Mouse (Mus musculus): ENCODE measurements around the gene A730009L09Rik. TPM values are rescaled to one million over a fixed set of nuclear protein-coding genes. Genes with fewer than 3 reads are reported as not detected.
A peak's percentile ranks its signal among the peaks of the same experiment; 100 is the strongest.

Gene A730009L09Rik
- 0.09 and 0.30 TPM in 2 replicates for polyA plus RNA-seq (2015; fragmentation: Nextera tagmentation; extraction: Ambion mirVana)

DNA sequence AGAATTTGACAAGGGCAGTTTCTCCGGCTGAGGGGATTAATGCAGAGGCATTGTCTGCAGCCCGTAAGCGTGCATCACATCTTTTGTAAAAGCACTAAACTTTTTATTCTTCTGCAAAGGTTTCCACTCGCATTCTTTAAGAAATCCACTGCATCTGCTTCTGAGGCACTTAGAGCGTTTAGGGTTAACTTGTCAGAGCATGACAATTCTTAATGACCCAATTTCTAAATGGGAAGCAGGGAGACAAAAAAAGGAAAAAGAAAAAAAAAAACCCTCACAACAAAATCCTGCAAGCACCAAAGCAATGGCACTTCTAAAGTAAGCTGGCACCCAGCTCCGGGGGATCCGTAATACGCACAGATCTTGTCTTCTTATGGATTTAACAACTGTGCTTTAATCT lies at the start of gene A730009L09Rik:
A730009L09Rik (plus strand) TSS at position 301 of the 400 bp plus-strand sequence.
- Histone ChIP-seq H3K4me3 (no peak within 1 kb of the TSS), H3K36me3 (no peaks in the 10 kb centered on the region), H3K27ac (replicated peaks) (no peak within 1 kb of the TSS), H3K4me1 (replicated peaks) (no peaks in the 10 kb centered on the region), H3K9ac (no peak within 1 kb of the TSS), H3K9me3 (no peaks in the 10 kb centered on the region), H3K4me2 (no peak within 1 kb of the TSS), H3K27me3 (no peaks in the 10 kb centered on the region)
- 42% methylated on average over 8 of the region's 8 CpGs for WGBS
- ATAC-seq (ENCODE audit: low FRiP score, low read depth) = no peak

DNA sequence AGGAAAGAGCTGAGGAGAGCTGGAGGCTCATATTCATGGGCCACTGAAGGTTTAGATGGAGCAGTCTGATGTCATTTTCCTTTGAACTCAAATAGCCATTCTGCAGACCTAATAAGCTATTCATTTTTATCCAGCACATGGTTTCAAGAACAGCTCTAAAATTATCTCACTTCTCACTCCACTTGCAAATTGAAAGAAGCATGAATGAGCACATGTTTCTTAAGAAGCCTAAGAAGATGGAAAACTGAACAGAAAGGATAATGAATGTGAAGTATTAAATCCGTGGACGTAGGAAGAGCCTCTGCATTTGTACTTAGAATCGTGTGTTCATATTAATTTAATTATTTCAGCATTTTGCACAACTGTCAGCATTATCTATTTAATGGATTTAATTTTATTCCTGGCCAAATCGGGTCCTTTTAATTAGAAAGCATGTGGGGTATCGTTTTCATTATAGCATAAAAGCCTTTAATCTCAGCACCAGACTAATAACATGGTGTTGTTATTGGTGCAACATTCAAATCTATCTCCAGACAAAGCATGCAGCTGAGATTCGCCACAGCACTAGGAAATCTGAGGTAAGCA lies 49.2 kb upstream of the A730009L09Rik start:
- no peak overlapping the region for H3K4me3 ChIP-seq
- no peaks in the 10 kb centered on the region for H3K9me3 ChIP-seq
- H3K27ac ChIP-seq (replicated peaks) = no peak overlapping the region
- H3K36me3 ChIP-seq = no peaks in the 10 kb centered on the region
- H3K4me2 ChIP-seq = no peak overlapping the region
- 64% methylated on average over 6 of the region's 6 CpGs for WGBS
- H3K4me1 ChIP-seq (replicated peaks) = no peaks in the 10 kb centered on the region
- ATAC-seq (ENCODE audit: low FRiP score, low read depth) = no peak
- no peaks in the 10 kb centered on the region for H3K27me3 ChIP-seq
- H3K9ac ChIP-seq = no peak overlapping the region

DNA sequence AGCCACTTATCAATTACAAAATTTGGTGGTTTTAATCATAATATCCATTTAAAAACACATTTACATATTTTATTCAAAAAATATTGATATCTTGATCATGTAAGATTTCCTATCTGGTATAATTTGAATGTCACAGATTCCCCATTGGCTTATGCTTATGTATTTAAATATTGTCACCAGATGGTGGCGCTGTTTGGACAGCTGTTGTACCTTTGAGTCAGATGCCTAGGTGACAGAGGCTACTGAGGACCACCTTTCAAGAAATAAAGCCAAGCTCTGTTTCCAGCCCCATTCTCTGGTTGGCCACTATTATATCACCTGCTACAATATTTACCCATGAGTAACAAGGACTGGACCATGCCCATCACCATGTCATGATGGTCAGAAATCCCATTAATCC lies 46.0 kb upstream of the A730009L09Rik start:
- ATAC-seq (ENCODE audit: low FRiP score, low read depth) = no peak

DNA sequence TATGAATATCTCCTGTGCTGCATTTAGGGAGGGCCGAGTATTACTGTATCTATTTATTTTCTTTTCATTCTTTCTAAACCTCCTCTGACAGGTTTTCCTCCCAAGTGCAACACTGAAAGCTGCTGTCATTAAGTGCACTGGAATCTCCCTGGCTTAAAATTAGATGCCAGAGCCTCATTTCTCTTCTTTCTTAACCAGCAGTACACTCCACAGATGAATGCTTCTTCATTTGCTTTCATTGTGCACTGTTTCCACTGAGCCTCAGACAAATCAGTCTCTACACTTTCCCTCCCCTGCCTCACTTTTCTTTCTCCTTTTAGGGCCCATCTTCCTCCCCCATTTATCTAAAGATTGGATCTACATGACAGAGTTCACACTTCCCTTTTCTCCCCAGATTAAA lies 44.9 kb upstream of the A730009L09Rik start:
- Histone ChIP-seq H3K4me1 (replicated peaks) (no peaks in the 10 kb centered on the region), H3K27ac (replicated peaks) (no peak overlapping the region), H3K36me3 (no peaks in the 10 kb centered on the region), H3K27me3 (no peaks in the 10 kb centered on the region), H3K4me3 (no peak overlapping the region), H3K4me2 (no peak overlapping the region), H3K9me3 (no peaks in the 10 kb centered on the region), H3K9ac (no peak overlapping the region)
- no peak for ATAC-seq (ENCODE audit: low FRiP score, low read depth)
- WGBS = 60% methylated on average over 1 of the region's 1 CpGs

More for the DNA sequence above, 46.0 kb upstream of the A730009L09Rik start:
- Histone ChIP-seq H3K9me3 (no peaks in the 10 kb centered on the region), H3K4me1 (replicated peaks) (no peaks in the 10 kb centered on the region), H3K4me3 (no peak overlapping the region), H3K36me3 (no peaks in the 10 kb centered on the region), H3K4me2 (no peak overlapping the region), H3K27me3 (no peaks in the 10 kb centered on the region), H3K9ac (no peak overlapping the region), H3K27ac (replicated peaks) (no peak overlapping the region)
- WGBS = 26% methylated on average over 1 of the region's 1 CpGs

DNA sequence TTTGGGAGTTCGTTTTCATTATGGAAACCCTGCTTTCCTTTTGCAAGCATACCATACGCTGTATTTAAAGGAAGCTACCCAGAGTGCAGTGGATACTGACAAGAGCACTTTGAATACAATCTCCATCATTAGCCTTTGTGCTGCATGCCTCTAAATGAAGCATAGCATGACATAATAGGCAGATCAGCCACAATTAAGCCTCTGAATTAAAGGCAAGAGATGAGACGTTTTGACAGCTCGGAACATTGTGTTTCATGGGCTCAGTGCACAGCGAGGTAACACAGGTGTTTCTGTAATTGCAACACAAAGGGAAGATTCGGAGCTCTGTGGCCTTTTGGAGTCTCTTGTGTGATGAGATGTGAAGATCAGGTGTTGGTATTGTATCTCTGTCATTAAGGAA lies 41.5 kb upstream of the A730009L09Rik start:
- H3K9me3 ChIP-seq = no peaks in the 10 kb centered on the region
- no peak overlapping the region for H3K4me2 ChIP-seq
- 58% methylated on average over 6 of the region's 6 CpGs for WGBS
- no peaks in the 10 kb centered on the region for H3K36me3 ChIP-seq
- no peak overlapping the region for H3K4me3 ChIP-seq
- H3K27me3 ChIP-seq = no peaks in the 10 kb centered on the region
- ATAC-seq (ENCODE audit: low FRiP score, low read depth) = no peak
- H3K9ac ChIP-seq = no peak overlapping the region
- no peaks in the 10 kb centered on the region for H3K4me1 ChIP-seq (replicated peaks)
- H3K27ac ChIP-seq (replicated peaks) = no peak overlapping the region

DNA sequence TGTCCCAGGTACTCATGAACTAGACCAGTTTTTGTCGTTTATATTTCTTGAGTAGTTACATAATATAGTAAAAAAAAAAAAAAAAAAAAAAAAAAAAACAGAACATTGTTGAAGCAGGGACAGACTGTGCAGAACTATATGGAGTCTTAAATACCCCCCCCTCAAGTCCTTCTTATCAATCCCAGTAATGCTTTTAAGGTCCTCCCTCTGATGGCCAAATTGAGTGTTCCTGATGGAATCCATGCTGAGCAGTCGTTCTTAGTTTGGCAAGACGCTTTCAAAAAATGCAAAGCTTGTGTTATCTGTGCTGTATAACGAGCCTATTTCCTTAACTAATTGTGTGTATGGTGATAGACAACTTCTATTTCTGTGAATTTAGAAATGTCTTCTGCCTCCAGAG lies 40.2 kb upstream of the A730009L09Rik start:
- H3K4me2 ChIP-seq = no peak overlapping the region
- no peaks in the 10 kb centered on the region for H3K9me3 ChIP-seq
- H3K27ac ChIP-seq (replicated peaks) = no peak overlapping the region
- no peak overlapping the region for H3K4me3 ChIP-seq
- no peaks in the 10 kb centered on the region for H3K36me3 ChIP-seq
- no peaks in the 10 kb centered on the region for H3K27me3 ChIP-seq
- no peak for ATAC-seq (ENCODE audit: low FRiP score, low read depth)
- 78% methylated on average over 4 of the region's 4 CpGs for WGBS
- H3K4me1 ChIP-seq (replicated peaks) = no peaks in the 10 kb centered on the region
- no peak overlapping the region for H3K9ac ChIP-seq

DNA sequence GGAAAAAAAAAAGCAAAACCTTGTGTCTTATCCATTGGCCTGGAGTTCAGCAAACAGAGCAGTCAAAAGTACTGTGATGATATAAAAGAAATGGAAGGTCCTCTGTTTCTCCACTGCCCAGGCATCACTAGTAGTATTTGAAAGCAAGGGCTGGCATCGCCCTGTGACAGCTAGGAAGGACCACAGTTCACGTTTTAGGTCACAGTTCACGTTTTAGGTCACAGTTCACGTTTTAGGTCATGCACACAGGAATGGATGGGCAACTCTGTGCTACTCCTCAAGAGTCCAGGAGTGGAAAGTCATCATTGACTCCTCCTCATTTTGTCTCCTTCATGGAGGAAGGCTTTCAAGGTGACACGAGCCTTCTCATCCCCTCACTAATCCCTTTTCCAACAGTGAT lies 38.0 kb upstream of the A730009L09Rik start:
- 83% methylated on average over 5 of the region's 5 CpGs for WGBS
- no peaks in the 10 kb centered on the region for H3K36me3 ChIP-seq
- no peak overlapping the region for H3K27ac ChIP-seq (replicated peaks)
- no peaks in the 10 kb centered on the region for H3K9me3 ChIP-seq
- no peaks in the 10 kb centered on the region for H3K27me3 ChIP-seq
- ATAC-seq (ENCODE audit: low FRiP score, low read depth) = no peak
- H3K9ac ChIP-seq = no peak overlapping the region
- no peak overlapping the region for H3K4me3 ChIP-seq
- H3K4me1 ChIP-seq (replicated peaks) = no peaks in the 10 kb centered on the region
- no peak overlapping the region for H3K4me2 ChIP-seq

DNA sequence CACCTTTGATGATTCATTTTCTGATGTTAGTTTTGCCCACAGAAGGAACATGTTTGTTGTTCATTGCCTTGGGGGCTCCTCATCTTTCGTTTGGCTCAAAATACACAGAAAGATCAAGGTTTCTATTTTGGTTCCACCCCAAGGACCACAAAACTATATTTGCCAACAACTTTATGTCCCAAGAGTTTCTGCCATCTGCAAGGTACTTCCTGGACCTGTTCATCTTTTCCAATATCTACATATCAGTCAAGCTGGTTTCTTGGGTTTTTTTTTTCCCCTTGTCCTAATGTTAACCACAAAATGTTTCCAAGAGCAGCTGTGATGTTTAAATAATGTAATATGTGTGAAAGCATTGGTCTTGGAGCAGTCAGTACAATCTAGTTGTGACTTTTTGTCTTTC lies 37.4 kb upstream of the A730009L09Rik start:
- H3K4me2 ChIP-seq = no peak overlapping the region
- ATAC-seq (ENCODE audit: low FRiP score, low read depth) = no peak
- 67% methylated on average over 1 of the region's 1 CpGs for WGBS
- no peak overlapping the region for H3K27ac ChIP-seq (replicated peaks)
- H3K9me3 ChIP-seq = no peaks in the 10 kb centered on the region
- H3K36me3 ChIP-seq = no peaks in the 10 kb centered on the region
- no peaks in the 10 kb centered on the region for H3K4me1 ChIP-seq (replicated peaks)
- no peak overlapping the region for H3K9ac ChIP-seq
- no peak overlapping the region for H3K4me3 ChIP-seq
- no peaks in the 10 kb centered on the region for H3K27me3 ChIP-seq

DNA sequence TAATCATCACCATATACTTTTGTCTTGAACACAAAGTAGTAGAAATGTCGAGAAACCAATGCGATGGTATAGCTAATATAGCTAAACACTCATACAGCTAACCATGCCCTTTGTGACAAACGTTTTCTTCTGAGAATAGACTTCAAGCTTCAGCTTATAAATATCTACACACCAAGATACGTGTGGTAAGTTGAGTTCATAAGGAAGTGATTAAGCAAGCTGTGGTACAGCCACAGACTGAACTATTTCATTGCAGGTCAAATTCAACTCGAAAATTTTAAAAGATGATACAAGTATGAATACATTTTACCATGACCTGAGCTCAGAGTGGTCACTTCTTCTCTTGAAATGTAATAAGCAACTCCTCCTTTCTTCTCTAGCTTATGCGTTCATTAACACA lies 37.0 kb upstream of the A730009L09Rik start:
- H3K9me3 ChIP-seq = no peaks in the 10 kb centered on the region
- H3K4me2 ChIP-seq = no peak overlapping the region
- H3K27me3 ChIP-seq = no peaks in the 10 kb centered on the region
- 87% methylated on average over 6 of the region's 6 CpGs for WGBS
- no peaks in the 10 kb centered on the region for H3K4me1 ChIP-seq (replicated peaks)
- ATAC-seq (ENCODE audit: low FRiP score, low read depth) = no peak
- H3K27ac ChIP-seq (replicated peaks) = no peak overlapping the region
- no peak overlapping the region for H3K4me3 ChIP-seq
- H3K9ac ChIP-seq = no peak overlapping the region
- H3K36me3 ChIP-seq = no peaks in the 10 kb centered on the region

DNA sequence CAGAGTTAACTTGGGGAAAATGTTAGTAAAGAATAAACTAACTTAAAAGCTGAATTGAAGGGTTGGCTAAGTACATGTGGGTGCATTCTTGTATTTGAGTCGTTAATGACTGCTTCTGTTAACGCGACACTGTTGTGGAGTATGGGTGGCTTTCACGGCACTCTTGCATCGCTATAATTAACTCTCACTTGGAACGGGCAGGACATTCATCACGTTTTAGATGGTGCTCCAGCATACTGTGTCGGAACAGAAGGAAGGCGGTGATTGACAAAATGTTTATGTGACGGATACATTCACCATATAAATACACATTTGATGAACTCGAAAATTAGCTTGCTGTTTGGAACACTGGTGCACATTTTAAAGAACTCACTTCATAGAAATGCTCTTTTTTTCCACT lies 29.0 kb upstream of the A730009L09Rik start:
- WGBS = 84% methylated on average over 11 of the region's 11 CpGs
- H3K9me3 ChIP-seq = no peaks in the 10 kb centered on the region
- H3K9ac ChIP-seq = no peak overlapping the region
- H3K36me3 ChIP-seq = no peaks in the 10 kb centered on the region
- no peak for ATAC-seq (ENCODE audit: low FRiP score, low read depth)
- H3K4me3 ChIP-seq = no peak overlapping the region
- no peaks in the 10 kb centered on the region for H3K27me3 ChIP-seq
- H3K4me2 ChIP-seq = no peak overlapping the region
- no peaks in the 10 kb centered on the region for H3K4me1 ChIP-seq (replicated peaks)
- H3K27ac ChIP-seq (replicated peaks) = no peak overlapping the region

DNA sequence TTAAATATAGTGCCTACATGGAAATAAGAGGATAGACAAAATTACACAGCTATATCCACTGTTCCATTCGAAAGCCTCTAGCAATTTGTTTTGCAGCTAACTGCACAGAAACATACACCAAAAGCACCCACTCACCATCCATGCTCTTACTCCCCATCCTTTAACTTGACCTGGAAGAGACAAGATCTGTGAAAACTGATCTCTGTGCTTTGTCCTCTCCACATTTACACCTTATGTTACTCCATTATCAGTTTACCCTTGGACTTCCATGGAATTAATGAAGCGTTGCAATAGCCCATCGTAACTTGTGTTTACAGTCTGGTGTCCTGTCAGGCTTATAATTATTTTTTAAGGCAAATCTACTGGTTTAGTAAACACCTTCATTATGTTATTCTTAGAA lies 20.1 kb upstream of the A730009L09Rik start:
- H3K9ac ChIP-seq = no peak overlapping the region
- H3K27ac ChIP-seq (replicated peaks) = 0 out of 2 replicates have a peak overlapping the region, but pooled peaks have one; percentile 17
- peak overlapping the region; percentile 26; the same call in 1 of the 2 replicates for H3K4me2 ChIP-seq
- no peaks in the 10 kb centered on the region for H3K9me3 ChIP-seq
- H3K36me3 ChIP-seq = no peaks in the 10 kb centered on the region
- ATAC-seq (ENCODE audit: low FRiP score, low read depth) = no peak
- no peaks in the 10 kb centered on the region for H3K27me3 ChIP-seq
- WGBS = 69% methylated on average over 3 of the region's 3 CpGs
- no peak overlapping the region for H3K4me3 ChIP-seq
- H3K4me1 ChIP-seq (replicated peaks) = no peaks in the 10 kb centered on the region

DNA sequence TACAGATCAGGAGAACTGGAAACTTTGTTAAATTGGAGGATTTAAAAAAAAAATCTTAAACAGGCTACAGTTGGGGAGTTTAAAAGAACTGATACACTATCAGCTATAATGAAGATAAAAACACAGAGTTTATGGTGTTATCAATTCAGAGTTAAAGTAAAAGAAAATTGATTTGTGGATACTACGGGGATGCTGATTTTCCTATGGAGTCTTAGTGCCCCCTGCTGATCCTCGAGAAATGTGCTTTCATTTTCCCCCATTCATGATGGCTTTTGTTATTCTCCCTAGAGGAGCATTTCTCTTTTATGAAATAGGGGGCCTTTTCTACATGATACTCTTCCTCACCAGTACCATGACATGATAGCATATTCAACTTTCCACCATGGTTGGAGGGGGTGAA lies 19.5 kb upstream of the A730009L09Rik start:
- no peaks in the 10 kb centered on the region for H3K9me3 ChIP-seq
- ATAC-seq (ENCODE audit: low FRiP score, low read depth) = no peak
- H3K27ac ChIP-seq (replicated peaks) = no peak overlapping the region
- no peak overlapping the region for H3K4me3 ChIP-seq
- H3K9ac ChIP-seq = no peak overlapping the region
- H3K27me3 ChIP-seq = no peaks in the 10 kb centered on the region
- 37% methylated on average over 2 of the region's 2 CpGs for WGBS
- H3K36me3 ChIP-seq = no peaks in the 10 kb centered on the region
- H3K4me2 ChIP-seq = peak overlapping the region; percentile 26; the same call in 1 of the 2 replicates
- no peaks in the 10 kb centered on the region for H3K4me1 ChIP-seq (replicated peaks)

DNA sequence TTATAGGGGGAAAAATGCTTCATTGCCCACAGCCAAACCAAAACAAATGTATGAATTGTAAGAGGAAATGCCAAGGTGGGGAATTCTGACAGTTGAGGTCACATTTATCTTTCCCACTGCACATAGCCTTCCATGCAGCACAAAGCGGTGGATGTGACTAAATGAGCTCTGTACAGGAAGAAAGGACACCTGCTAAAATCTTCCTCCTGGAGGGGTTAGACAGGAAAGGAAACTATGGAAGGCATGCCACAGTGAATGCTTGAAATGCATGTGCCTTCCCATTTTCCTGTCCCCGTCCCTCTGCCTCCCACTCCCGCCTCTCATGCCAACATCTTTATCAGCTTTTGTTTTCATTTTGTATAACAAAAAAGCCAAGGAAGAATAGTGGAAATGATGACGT lies 7.2 kb upstream of the A730009L09Rik start:
- Histone ChIP-seq H3K9me3 (no peaks in the 10 kb centered on the region), H3K4me1 (replicated peaks) (no peaks in the 10 kb centered on the region), H3K27ac (replicated peaks) (no peak overlapping the region), H3K4me3 (no peak overlapping the region), H3K27me3 (no peaks in the 10 kb centered on the region), H3K9ac (no peak overlapping the region), H3K4me2 (no peak overlapping the region), H3K36me3 (no peaks in the 10 kb centered on the region)
- ATAC-seq (ENCODE audit: low FRiP score, low read depth) = no peak
- 49% methylated on average over 4 of the region's 4 CpGs for WGBS

Measured in hindbrain, embryonic 15.5 days (tissue).